Mouse (Mus musculus): ENCODE data around the gene Senp7.
"Not testable (repeated sequence)": the region's sequence is repeated elsewhere in the genome, so short reads cannot be mapped to it uniquely, and the experiment has no call there.

Senp7 gene

DNA sequence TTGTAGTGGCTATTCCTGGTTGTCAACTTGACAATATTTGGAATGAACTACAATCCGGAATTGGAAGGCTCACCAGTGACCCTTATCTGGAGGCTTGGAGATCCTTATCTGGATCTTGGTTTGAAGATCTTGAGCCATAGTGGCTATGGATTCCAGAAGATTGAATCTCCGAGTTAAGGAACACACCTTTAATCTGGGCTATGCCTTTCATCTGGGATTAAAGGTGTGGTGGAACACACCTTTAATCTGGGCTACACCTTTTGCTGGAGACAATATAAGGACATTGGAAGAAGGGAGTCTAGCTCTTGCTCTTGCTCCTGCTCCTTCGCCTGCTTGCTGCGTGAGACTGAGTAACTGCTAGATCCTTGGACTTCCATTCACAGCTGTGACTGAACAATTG is at the start of gene Senp7:
Gene Senp7, plus strand, starts transcription at position 301 of the 400 bp plus-strand sequence.
- not testable (repeated sequence) for DNase-seq (ENCODE audit: low spot score)

DNA sequence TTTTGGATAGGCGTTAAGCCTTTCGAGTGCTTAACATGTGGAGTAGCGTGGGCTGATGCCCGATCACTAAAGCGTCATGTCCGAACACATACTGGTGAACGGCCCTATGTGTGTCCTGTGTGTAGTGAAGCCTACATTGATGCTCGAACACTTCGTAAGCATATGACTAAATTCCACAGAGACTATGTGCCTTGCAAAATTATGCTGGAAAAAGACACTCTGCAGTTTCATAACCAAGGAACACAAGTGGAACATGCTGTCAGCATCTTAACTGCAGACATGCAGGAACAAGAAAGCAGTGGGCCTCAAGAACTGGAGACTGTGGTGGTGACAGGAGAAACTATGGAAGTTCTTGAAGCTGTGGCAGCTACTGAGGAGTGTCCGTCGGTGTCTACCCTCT is 41.3 kb upstream of the Senp7 start:
- DNase-seq (ENCODE audit: low spot score): no peak

DNA sequence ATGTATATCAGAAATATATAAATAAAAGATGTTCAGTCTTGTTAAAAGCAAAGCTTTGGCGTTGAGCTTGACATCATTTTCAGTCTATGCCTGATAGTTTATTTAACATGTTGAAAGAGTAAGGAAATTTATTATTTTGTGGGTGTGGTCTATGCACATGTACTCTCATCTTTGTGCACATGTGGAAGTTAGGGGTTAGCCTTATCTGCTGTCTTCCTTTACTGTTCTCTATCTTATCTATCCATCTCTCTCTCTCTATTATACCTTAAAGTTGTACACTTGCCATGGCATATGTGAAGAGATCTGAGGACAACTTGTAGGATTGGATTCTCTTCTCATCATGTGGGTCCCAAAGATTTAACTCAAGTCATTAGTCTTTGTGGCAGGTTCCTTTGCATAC is 39.3 kb upstream of the Senp7 start:
- no peak for DNase-seq (ENCODE audit: low spot score)

DNA sequence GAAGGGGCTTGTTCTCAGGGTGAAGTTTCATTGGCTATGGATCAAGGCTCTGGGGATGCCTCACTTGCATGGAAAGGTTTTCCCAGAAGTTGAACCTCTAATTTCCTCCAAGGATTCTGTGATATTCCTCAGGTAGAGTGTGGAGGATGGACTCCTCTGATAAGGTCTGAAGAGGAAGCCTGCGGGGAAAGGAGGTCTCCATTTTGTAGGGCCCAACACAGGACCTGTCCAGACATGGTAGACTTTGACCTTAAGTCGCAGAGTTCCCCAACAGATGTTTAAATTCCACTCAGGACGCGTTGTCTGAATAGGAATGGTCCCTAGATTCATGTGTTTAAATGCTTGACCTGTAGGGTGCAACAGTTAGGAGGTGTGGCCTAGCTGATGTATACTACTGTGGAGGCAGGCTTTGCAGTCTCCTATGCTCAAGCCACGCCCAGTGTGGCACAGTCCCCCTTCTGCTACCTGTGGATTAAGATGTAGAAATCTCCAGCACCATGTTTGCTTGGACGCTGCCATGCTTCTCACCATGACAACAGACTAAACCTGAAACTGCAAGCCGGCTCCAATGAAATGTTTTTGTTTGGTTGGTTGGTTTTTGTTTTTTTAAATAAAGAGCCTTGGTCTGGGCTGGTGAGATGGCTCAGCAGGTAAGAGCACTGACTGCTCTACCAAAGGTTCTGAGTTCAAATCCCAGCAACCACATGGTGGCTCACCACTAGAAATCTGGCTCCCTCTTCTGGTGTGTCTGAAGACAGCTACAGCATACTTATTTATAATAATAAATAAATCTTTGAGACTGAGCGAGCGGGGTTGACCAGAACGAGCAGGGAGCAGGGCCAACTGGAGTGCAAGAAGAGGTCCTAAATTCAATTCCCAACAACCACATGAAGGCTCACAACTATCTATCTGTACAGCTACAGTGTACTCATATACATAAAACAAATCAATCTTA is 35.1 kb upstream of the Senp7 start:
- DNase-seq (ENCODE audit: low spot score): no peak

- no peak for DNase-seq (ENCODE audit: low spot score)
Measured at GRCm38 (mm10) chr16:56014076-56014475, 34.1 kb upstream of the Senp7 start.

- DNase-seq (ENCODE audit: low spot score): no peak
Measured at GRCm38 (mm10) chr16:56019660-56020059, 28.5 kb upstream of the Senp7 start.

DNA sequence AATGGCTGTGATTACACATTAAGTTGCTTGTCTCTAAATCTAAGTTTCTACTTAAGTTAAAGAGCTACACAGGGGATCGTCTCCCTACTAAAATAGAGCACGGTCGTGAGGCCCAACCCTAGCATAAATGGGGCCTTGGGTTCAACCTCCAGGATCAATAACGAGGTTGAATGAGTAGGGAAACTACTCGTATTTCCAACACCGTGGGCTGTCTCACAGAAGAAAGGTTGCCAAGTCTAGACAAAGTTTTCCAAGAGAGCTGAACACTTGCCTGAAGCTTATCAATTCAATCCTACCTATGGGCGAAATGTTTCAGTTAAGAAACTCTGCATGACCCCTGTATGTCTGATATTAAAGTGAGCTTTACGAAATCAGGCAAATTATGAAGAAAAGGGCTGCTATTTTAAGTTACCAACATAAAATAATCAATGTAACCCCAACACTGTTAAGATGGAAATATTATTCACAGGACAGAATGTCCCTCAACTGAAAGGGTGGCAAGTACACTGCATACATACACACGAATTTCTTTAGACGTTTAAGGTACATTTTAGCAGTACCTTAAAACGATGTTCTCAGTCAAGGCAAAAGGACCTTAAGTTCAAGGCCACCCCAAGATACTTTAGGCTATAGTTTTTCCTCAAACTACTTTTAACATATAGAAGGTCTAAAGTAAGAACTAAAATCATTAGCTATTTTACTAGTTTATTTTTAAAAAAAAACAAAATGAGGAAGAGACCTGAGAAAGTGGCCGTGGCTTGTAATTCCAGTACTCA is 20.1 kb upstream of the Senp7 start:
- no peak for DNase-seq (ENCODE audit: low spot score)

GRCm38 (mm10) chr16:56028722-56029551 is 19.2 kb upstream of the Senp7 start:
- no peak for DNase-seq (ENCODE audit: low spot score)

DNA sequence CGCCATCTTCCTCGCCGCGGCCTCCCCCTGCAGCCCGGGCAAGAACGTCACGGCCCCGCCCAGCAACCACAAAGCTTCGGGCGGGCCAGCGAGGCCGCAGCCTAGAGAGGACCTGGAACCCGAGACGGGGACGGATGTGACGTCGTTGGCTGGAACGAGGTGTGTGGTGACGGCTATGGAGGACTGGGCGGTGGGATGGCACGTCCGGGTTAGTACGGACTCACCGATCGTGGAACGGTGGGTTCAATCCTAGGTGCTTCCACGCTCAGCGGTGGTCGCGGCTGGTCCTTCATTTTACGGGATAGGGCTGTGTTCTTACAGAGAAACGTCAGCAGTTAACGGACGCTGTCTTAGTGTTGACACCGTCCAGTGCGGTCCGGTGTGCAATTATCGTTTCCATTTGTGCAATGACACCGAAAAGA is 18.5 kb upstream of the Senp7 start, which contains the start of gene Pcnp:
Gene Pcnp, minus strand, starts transcription at position 79 of the 422 bp plus-strand sequence.
- peak; percentile 95 for DNase-seq (ENCODE audit: low spot score)

DNA sequence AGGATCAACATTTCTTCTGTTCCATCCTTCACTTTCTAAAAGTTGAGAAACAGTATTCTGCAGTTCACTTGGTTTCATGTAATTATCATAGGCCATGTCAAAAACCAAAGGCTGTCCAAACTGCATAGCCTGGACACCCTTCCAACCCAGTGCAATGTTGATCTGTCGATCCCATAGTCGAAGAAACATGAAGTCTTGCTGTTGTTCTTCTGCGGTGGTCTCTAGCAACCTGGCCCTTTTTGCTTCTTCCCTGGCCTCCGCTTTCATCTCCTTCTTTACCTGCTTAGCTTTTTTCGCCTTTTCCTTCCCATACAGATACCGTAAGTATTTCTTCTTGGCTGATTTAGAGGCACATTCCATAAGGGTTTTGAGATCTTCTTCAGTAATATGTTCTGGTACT is 13.6 kb upstream of the Senp7 start:
- DNase-seq (ENCODE audit: low spot score): no peak

- no peak for DNase-seq (ENCODE audit: low spot score)
Measured at GRCm38 (mm10) chr16:56036501-56036900, 11.6 kb upstream of the Senp7 start.

GRCm38 (mm10) chr16:56037138-56038010 is 10.8 kb upstream of the Senp7 start, which contains the start of gene Trmt10c:
Gene Trmt10c, minus strand, starts transcription at chr16:56037819.
- DNase-seq (ENCODE audit: low spot score): peak; percentile 82

GRCm38 (mm10) chr16:56038090-56038489 is 10.0 kb upstream of the Senp7 start:
- DNase-seq (ENCODE audit: low spot score): no peak

GRCm38 (mm10) chr16:56055911-56056310 is 7.8 kb downstream of the Senp7 start:
- DNase-seq (ENCODE audit: low spot score): no peak

GRCm38 (mm10) chr16:56056944-56057590 is 8.9 kb downstream of the Senp7 start:
- no peak for DNase-seq (ENCODE audit: low spot score)

- no peak for DNase-seq (ENCODE audit: low spot score)
Measured at GRCm38 (mm10) chr16:56058151-56058550, 10.0 kb downstream of the Senp7 start.

GRCm38 (mm10) chr16:56061995-56062594 is 14.0 kb downstream of the Senp7 start:
- DNase-seq (ENCODE audit: low spot score): no peak

GRCm38 (mm10) chr16:56062981-56063380 is 14.8 kb downstream of the Senp7 start:
- no peak for DNase-seq (ENCODE audit: low spot score)

- DNase-seq (ENCODE audit: low spot score): peak; percentile 69
Measured at GRCm38 (mm10) chr16:56064334-56064990, 16.3 kb downstream of the Senp7 start.

Data from left cerebral cortex, adult 11 months (tissue).